Mouse (Mus musculus): ENCODE data around the gene Mef2a.

DNA sequence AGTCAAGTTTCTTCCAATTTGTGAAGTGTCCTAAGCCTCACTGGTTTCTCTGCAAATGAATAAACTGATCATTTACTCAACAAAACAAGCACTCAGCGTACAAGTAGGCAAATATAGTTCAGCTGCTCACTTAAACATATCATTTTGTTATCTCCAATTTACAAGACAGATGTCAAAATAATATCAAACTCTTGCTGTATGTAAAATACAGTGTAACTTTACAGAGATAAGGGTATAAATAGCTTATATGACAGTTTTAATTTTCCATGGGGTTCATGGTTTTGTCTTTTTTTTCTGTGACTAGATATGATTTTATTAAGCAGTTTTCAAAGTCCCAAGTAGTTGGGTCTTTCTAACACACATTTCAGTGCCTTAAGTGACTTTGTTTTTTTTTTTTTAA, 127.4 kb downstream of the Mef2a start:
- TF ChIP-seq USF1 (IDR thresholded peaks at IDR 0.05; ENCODE audit: low read depth) (no peak), POLR2A (IDR thresholded peaks at IDR 0.05; ENCODE audit: insufficient read length, low read depth) (no peak), CEBPB (IDR thresholded peaks at IDR 0.05; ENCODE audit: insufficient read depth, poor library complexity, severe bottlenecking) (no peak), REST (IDR thresholded peaks at IDR 0.05; ENCODE audit: insufficient read depth, insufficient read length) (no peak), POLR2AphosphoS2 (IDR thresholded peaks at IDR 0.05; ENCODE audit: insufficient read length, low read depth) (no peak), MAX (IDR thresholded peaks at IDR 0.05; ENCODE audit: low read depth) (no peak), MYOG (IDR thresholded peaks at IDR 0.05; ENCODE audit: control insufficient read depth in 1 of 3, insufficient read depth in 1 of 3, insufficient read length in 2 of 3, low read depth in 2 of 3) (no peak), TCF12 (IDR thresholded peaks at IDR 0.05; ENCODE audit: insufficient read depth, poor library complexity, severe bottlenecking) (no peak), MYOD1 (IDR thresholded peaks at IDR 0.05; ENCODE audit: control insufficient read depth in 1 of 3, insufficient read length in 2 of 3, low read depth in 2 of 3) (no peak)

Data from myocyte (in vitro differentiated cells).